Mouse (Mus musculus) Muller cell, postnatal 12 days (primary cell): ENCODE measurements around the gene Slc4a10.

Experiments
- DNase-seq: peaks from one replicate; pipeline ENCODE4 v3.0.0-alpha.2; 2015; ENCODE audit errors: inconsistent ontology term

The Slc4a10 gene

GRCm38 (mm10) chr2:62352035-62352434 lies 305.8 kb downstream of the Slc4a10 start:
- no peak for DNase-seq

GRCm38 (mm10) chr2:62355766-62356165 lies 309.5 kb downstream of the Slc4a10 start:
- DNase-seq: no peak

- DNase-seq: no peak
Observed at GRCm38 (mm10) chr2:62356606-62357005, 310.3 kb downstream of the Slc4a10 start.

- no peak for DNase-seq
Observed at GRCm38 (mm10) chr2:62357259-62357658, 311.0 kb downstream of the Slc4a10 start.

GRCm38 (mm10) chr2:62360872-62361271 lies 314.6 kb downstream of the Slc4a10 start:
- no peak for DNase-seq

- DNase-seq: no peak
Observed at GRCm38 (mm10) chr2:62361514-62361913, 315.3 kb downstream of the Slc4a10 start.

GRCm38 (mm10) chr2:62362211-62362610 lies 315.9 kb downstream of the Slc4a10 start:
- DNase-seq: no peak

GRCm38 (mm10) chr2:62363606-62364005 lies 317.3 kb downstream of the Slc4a10 start:
- no peak for DNase-seq

- peak; percentile 83 for DNase-seq
Observed at GRCm38 (mm10) chr2:62368349-62369053, 322.2 kb downstream of the Slc4a10 start.

- DNase-seq: no peak
Observed at GRCm38 (mm10) chr2:62370048-62370447, 323.8 kb downstream of the Slc4a10 start.

GRCm38 (mm10) chr2:62373692-62374091 lies 327.4 kb downstream of the Slc4a10 start:
- no peak for DNase-seq
